Mouse (Mus musculus): ENCODE data around the gene Qrfpr.

Gene Qrfpr

GRCm38 (mm10) chr3:36150537-36150933, 71.6 kb downstream of the Qrfpr start:
- DNase-seq = no peak

- no peak for DNase-seq
Observed at GRCm38 (mm10) chr3:36138996-36139395, 83.1 kb downstream of the Qrfpr start.

- DNase-seq = no peak
Observed at GRCm38 (mm10) chr3:36138171-36138660, 83.9 kb downstream of the Qrfpr start.

- peak; percentile 21 for DNase-seq
Observed at GRCm38 (mm10) chr3:36137560-36137959, 84.6 kb downstream of the Qrfpr start.

- no peak for DNase-seq
Observed at GRCm38 (mm10) chr3:36136152-36136551, 86.0 kb downstream of the Qrfpr start.

Data from kidney, postnatal 10 days (tissue).